Mouse (Mus musculus) liver, embryonic 14.5 days (tissue): ENCODE data around the gene Sfrp4. TPM values are rescaled to one million over a fixed set of nuclear protein-coding genes. Genes with fewer than 3 reads are reported as not detected.

Experiments used
- ATAC-seq: fragments of 200-750 bp; cut with Nextera tagmentation; 2 replicates; pipeline ENCODE4 v1.8.0; 2017; ENCODE audit warnings: moderate number of reproducible peaks, mild to moderate bottlenecking, moderate library complexity; ENCODE audit not compliant: insufficient read depth
- DNase-seq, 3 experiments: peaks; one replicate each; pipeline ENCODE4 v3.0.0-alpha.2; 2012 to 2013; ENCODE audit warnings: low read depth in 3 of 3, low spot score in 3 of 3
- H3K27ac ChIP-seq: fragments of 300-500 bp; sonication (generic); 2 replicates; pipeline ENCODE4 v1.5.1; 2014; ENCODE audit warnings: moderate library complexity, mild to moderate bottlenecking, control low read depth, inconsistent platforms
- H3K27me3 ChIP-seq: fragments of 300-500 bp; sonication (generic); 2 replicates; pipeline ENCODE4 v1.6.1; 2014; ENCODE audit warnings: mild to moderate bottlenecking, low read length, moderate library complexity; ENCODE audit not compliant: control insufficient read depth, insufficient read depth
- H3K36me3 ChIP-seq: fragments of 300-500 bp; sonication (generic); replicated peaks from 2 replicates; pipeline ENCODE4 v1.6.1; 2014; ENCODE audit warnings: low read depth; ENCODE audit not compliant: control insufficient read depth, insufficient read depth
- H3K4me1 ChIP-seq, 2 experiments: fragments of 200-500 bp in 1 of 2; fragments of 300-500 bp in 1 of 2; sonication (generic) in 1 of 2; replicated peaks; 2 replicates each; pipeline ENCODE4 v1.6.1; 2012 to 2014; ENCODE audit warnings: antibody characterized with exemption in 1 of 2, inconsistent platforms in 1 of 2, low read length in 1 of 2; ENCODE audit not compliant: control insufficient read depth in 2 of 2, insufficient read depth in 2 of 2
- H3K4me2 ChIP-seq: fragments of 300-500 bp; sonication (generic); 2 replicates; pipeline ENCODE4 v1.6.1; 2014; ENCODE audit warnings: low read depth, mild to moderate bottlenecking, control low read depth, moderate library complexity
- H3K4me3 ChIP-seq, 2 experiments: fragments of 200-500 bp in 1 of 2; fragments of 300-500 bp in 1 of 2; sonication (generic) in 1 of 2; 2 replicates each; pipeline ENCODE4 v1.5.1; 2012 to 2014; ENCODE audit warnings: low read depth in 2 of 2, low read length in 2 of 2, mild to moderate bottlenecking in 2 of 2, control low read depth in 1 of 2, inconsistent platforms in 1 of 2, moderate library complexity in 1 of 2; ENCODE audit not compliant: insufficient read depth in 1 of 2
- H3K9ac ChIP-seq: fragments of 300-500 bp; sonication (generic); replicated peaks from 2 replicates; pipeline ENCODE4 v1.6.1; 2014; ENCODE audit warnings: mild to moderate bottlenecking, control low read depth, moderate library complexity
- H3K9me3 ChIP-seq: fragments of 300-500 bp; sonication (generic); 2 replicates; pipeline ENCODE4 v1.6.1; 2016; ENCODE audit warnings: low read length, mixed read lengths; ENCODE audit not compliant: control insufficient read depth
- CTCF ChIP-seq: IDR thresholded peaks from 2 replicates; pipeline ENCODE4 v1.5.1; 2016; ENCODE audit warnings: antibody characterized with exemption, low read depth, control low read depth
- EP300 ChIP-seq: IDR thresholded peaks from 2 replicates; pipeline ENCODE4 v1.6.1; 2016; ENCODE audit warnings: antibody characterized with exemption, low read depth
- WGBS: fragments of 180-500 bp; shearing (Covaris S2); extraction: QIAGEN DNeasy Blood & Tissue Kit; methylation state at CpG from one replicate; pipeline ENCODE4 v1.1.7; 2014; ENCODE audit not compliant: insufficient replicate concordance; 5-methylcytosine and 5-hydroxymethylcytosine counted together
- polyA plus RNA-seq, 2 experiments: library from polyadenylated mRNA; depleted of rRNA in 1 of 2; stranded (reverse) in 1 of 2; unstranded in 1 of 2; fragments of >200 nt; fragmentation: Nextera tagmentation in 1 of 2; extraction: Ambion mirVana in 1 of 2; gene quantifications; 2 replicates each; pipeline versions ENCODE4 v1.2.1 to v1.2.3; 2012 to 2014

Gene Sfrp4
- polyA plus RNA-seq, 2 experiments, result 0.44 to 0.66 TPM

DNA sequence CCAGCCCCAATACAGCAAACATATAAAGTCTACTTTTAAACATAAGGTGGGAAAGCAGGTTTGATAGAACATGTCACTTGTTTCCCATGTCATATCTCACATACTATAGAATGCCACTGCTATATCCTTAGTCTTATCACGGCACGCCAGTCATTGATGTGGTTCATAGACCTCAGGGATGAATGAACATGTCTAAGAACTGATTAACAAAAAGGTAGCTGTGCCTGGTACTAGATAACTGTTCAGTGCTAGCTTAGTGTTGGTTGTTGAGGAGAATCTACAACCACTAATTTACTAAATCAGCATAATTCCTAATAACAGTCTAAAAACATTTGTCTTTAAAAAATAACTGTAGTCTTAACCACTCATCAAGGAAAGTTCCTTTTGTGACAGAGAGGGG is 26.9 kb downstream of the Sfrp4 start:
- DNase-seq (peak; percentile 75 to 90 (median 80)), ATAC-seq (peak; percentile 96)
- 9% methylated on average over 2 of the region's 2 CpGs for WGBS
- Histone ChIP-seq H3K27me3 (no peaks in the 10 kb centered on the region), H3K4me2 (peak overlapping the region; percentile 41), H3K27ac (peak overlapping the region; percentile 39), H3K4me1 (peaks cover 26 to 28% of the 10 kb centered on the region in 2 experiments), H3K4me3 (no peak overlapping the region), H3K9ac (no peak overlapping the region; the same call in 1 of the 2 replicates), H3K36me3 (no peaks in the 10 kb centered on the region), H3K9me3 (no peaks in the 10 kb centered on the region)
- TF ChIP-seq EP300 (peak; percentile 96), CTCF (no peak)

GRCm38 (mm10) chr13:19652405-19652804 is 29.5 kb downstream of the Sfrp4 start:
- no peak overlapping the region for H3K9ac ChIP-seq
- WGBS, result 35% methylated on average over 2 of the region's 2 CpGs
- no peaks in the 10 kb centered on the region for H3K9me3 ChIP-seq
- no peak overlapping the region for H3K27ac ChIP-seq
- no peaks in the 10 kb centered on the region for H3K36me3 ChIP-seq
- peaks cover 26 to 28% of the 10 kb centered on the region in 2 experiments for H3K4me1 ChIP-seq
- no peak overlapping the region for H3K4me3 ChIP-seq
- TF ChIP-seq CTCF (no peak), EP300 (peak; percentile 70)
- DNase-seq (peak in 2 of 3 experiments; percentile 43 to 54), ATAC-seq (peak; percentile 63)
- H3K4me2 ChIP-seq, result no peak overlapping the region
- no peaks in the 10 kb centered on the region for H3K27me3 ChIP-seq

DNA sequence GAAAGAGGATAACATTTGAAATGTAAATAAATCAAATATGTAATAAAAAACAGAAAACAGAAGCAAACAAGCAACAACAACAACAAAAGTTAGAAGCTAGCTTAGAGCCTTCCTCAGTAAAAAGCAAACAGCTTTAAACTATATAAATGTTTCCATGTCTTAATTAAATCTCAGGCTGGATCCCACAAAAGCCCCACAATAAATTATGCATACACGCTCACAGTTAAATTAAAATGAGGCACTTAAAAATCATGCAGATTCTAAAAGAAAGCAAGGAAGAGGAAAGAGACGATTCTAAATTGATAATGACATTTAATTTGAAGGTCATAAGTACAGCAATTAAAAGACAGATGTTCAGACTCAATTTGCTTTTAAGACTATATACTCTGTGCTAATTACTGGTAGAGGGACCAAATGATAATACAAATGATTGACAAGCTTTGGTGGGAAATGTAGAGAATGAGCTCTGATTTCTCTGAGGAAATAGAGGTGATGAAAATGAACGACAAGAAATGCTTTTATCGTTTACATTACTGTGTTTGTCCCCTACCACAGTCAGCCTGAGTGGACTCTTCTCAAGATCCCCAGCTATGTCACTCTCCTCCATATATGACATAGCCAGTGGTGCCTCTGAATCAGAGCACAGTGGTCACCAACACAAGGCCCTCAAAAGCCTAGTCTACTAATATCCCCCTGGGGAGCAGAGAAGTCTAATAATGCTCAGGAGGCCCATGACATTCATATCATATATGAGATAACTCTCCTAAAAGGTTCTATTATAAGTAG is 45.6 kb downstream of the Sfrp4 start:
- no peaks in the 10 kb centered on the region for H3K36me3 ChIP-seq
- H3K9ac ChIP-seq, result no peak overlapping the region
- no peaks in the 10 kb centered on the region for H3K4me1 ChIP-seq
- TF ChIP-seq CTCF (no peak), EP300 (no peak)
- H3K9me3 ChIP-seq, result no peaks in the 10 kb centered on the region
- no peak overlapping the region for H3K27ac ChIP-seq
- H3K4me3 ChIP-seq, result no peak overlapping the region
- no peak overlapping the region for H3K4me2 ChIP-seq
- no peaks in the 10 kb centered on the region for H3K27me3 ChIP-seq
- no peak for ATAC-seq
- DNase-seq, result no peak
- 53% methylated on average over 4 of the region's 4 CpGs for WGBS

DNA sequence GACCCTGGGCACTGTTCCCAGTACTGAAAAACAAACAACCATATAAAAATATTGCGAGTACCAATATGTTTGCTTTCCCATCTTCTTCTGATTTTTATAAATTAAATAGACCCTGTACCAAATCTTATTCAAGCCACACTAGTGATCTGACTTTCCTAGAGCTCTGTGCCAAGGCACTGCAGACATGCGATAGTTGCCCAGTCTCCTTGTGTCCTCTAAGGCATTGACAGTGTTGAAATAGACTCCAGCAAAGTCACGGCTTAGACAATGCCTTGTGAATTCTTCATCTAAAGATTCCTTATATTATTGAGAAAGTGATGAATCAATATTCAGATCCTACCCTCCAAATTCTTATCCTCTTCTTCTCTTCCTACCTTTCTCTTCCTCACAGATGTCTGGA is 51.1 kb downstream of the Sfrp4 start:
- no peaks in the 10 kb centered on the region for H3K4me1 ChIP-seq
- ATAC-seq, result no peak
- H3K27me3 ChIP-seq, result no peaks in the 10 kb centered on the region
- no peak overlapping the region for H3K9ac ChIP-seq
- no peak for DNase-seq
- no peak overlapping the region for H3K27ac ChIP-seq
- H3K9me3 ChIP-seq, result no peaks in the 10 kb centered on the region
- no peaks in the 10 kb centered on the region for H3K36me3 ChIP-seq
- H3K4me2 ChIP-seq, result no peak overlapping the region
- TF ChIP-seq CTCF (no peak), EP300 (no peak)
- 71% methylated on average over 3 of the region's 3 CpGs for WGBS
- H3K4me3 ChIP-seq, result no peak overlapping the region

- Histone ChIP-seq H3K36me3 (no peaks in the 10 kb centered on the region), H3K27me3 (no peaks in the 10 kb centered on the region), H3K4me2 (no peak overlapping the region), H3K9ac (no peak overlapping the region), H3K27ac (no peak overlapping the region), H3K4me3 (no peak overlapping the region), H3K9me3 (no peaks in the 10 kb centered on the region), H3K4me1 (no peaks in the 10 kb centered on the region)
- DNase-seq, result no peak
- ATAC-seq, result no peak
- TF ChIP-seq CTCF (no peak), EP300 (no peak)
These were observed 51.7 kb downstream of the Sfrp4 start for GRCm38 (mm10) chr13:19674601-19675000.

Other genes with a start within 250 kb of the Sfrp4 start
- gene Stard3nl, start 227.3 kb upstream of the Sfrp4 start, polyA plus RNA-seq (2012; rRNA removed), result 9.5 and 12.0 TPM in 2 replicates
- gene Stard3nl, start 227.3 kb upstream of the Sfrp4 start, polyA plus RNA-seq (2014; fragmentation: Nextera tagmentation; extraction: Ambion mirVana), result 23.7 and 25.0 TPM in 2 replicates
- gene Epdr1, start 3.2 kb upstream of the Sfrp4 start, polyA plus RNA-seq (2012; rRNA removed), result 8.3 and 9.0 TPM in 2 replicates
- 14.7 and 18.6 TPM in 2 replicates for gene Epdr1, start 3.2 kb upstream of the Sfrp4 start, polyA plus RNA-seq (2014; fragmentation: Nextera tagmentation; extraction: Ambion mirVana)
- gene Nme8, start 74.7 kb downstream of the Sfrp4 start, polyA plus RNA-seq (2012; rRNA removed), result not detected in 2 replicates
- not detected in 2 replicates for gene Nme8, start 74.7 kb downstream of the Sfrp4 start, polyA plus RNA-seq (2014; fragmentation: Nextera tagmentation; extraction: Ambion mirVana)
- 0.32 and 0.65 TPM in 2 replicates for gene Gpr141, start 201.2 kb downstream of the Sfrp4 start, polyA plus RNA-seq (2012; rRNA removed)
- gene Gpr141, start 201.2 kb downstream of the Sfrp4 start, polyA plus RNA-seq (2014; fragmentation: Nextera tagmentation; extraction: Ambion mirVana), result 1.6 and 2.8 TPM in 2 replicates